Mouse (Mus musculus) gastrocnemius, postnatal 4 days (tissue): ENCODE data around the gene Olfr1079. TPM values are rescaled to one million over a fixed set of nuclear protein-coding genes. Genes with fewer than 3 reads are reported as not detected.
"Not testable (repeated sequence)": the region's sequence is repeated elsewhere in the genome, so short reads cannot be mapped to it uniquely, and the experiment has no call there.

Source experiments
- DNase-seq, 2 experiments: peaks; one replicate each; pipeline ENCODE4 v3.0.0; 2021 to 2022; ENCODE audit warnings: low spot score in 2 of 2, mixed read lengths in 2 of 2
- long read RNA-seq, 2 experiments: library from polyadenylated mRNA; stranded (forward); transcript quantifications; one replicate each; pipeline ENCODE4 v2.0.0; 2021
- total RNA-seq, 2 experiments: library from RNA; stranded (reverse); gene quantifications; 2 replicates each; pipeline ENCODE4 v1.2.3; 2021

The Olfr1079 gene
- not detected for total RNA-seq
- long read RNA-seq, experiment 1, result 0 reads
- long read RNA-seq, experiment 2, result 0 reads

DNA sequence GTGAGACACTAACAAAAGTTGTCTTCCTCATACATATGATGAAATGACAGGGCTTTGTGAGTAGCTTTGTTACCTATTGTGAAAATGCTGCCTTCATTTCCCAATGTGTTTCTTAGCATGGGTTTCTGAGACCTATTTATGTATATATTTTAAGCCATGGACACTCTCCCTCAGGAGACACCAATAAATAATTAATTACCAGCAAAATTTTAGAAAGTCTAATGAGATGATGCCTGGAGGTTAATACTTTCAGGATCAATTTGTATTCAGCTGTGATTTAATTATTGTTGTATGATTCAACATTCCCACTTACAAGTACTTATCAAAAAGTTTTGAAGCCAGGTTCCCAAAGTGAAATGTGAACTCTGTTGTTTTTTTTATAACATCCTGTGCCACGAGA, at the start of gene Olfr1079:
Gene Olfr1079, minus strand, starts transcription at position 101 of the 400 bp plus-strand sequence.
- DNase-seq, result no peak

DNA sequence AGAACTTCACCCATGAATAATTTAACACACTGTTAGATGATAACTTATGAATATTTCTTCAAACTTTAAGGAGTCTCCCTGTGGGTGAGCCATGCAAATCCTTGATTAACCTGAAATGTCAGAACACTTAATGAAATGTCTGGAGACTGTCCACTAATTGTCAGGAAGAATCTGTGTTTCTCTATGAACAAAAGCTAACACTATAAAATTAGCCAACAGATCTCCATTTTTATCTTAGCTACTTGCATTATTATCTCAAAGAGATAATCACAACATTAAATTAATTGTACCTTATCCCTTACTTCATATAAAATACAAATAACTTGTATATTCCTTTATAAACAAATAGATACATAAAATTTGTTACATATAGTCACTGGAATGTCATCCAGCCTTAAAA, 15.9 kb upstream of the Olfr1079 start, which contains the start of gene Olfr1080:
Gene Olfr1080, minus strand, starts transcription at position 101 of the 400 bp plus-strand sequence.
- not testable (repeated sequence) for DNase-seq

DNA sequence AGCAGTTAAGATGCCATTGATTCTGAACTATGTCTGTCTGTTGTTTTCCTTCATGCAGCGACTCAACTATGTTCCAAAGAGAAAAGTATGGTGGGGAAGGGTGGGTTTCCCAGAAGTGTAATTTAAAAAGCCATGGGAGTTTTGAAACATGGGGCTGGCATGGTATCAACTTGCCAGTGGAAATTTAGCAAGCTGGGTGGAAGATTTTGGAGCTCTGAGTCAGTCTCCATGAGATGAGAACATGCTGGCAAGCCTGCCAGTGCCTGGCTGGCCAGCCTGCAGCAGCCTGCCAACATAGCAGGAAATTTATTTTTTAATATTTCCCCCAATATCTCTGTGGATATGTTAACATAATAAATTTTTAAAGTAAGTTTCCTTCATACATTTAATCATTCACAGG, 11.3 kb downstream of the Olfr1079 start:
- DNase-seq, result no peak

DNA sequence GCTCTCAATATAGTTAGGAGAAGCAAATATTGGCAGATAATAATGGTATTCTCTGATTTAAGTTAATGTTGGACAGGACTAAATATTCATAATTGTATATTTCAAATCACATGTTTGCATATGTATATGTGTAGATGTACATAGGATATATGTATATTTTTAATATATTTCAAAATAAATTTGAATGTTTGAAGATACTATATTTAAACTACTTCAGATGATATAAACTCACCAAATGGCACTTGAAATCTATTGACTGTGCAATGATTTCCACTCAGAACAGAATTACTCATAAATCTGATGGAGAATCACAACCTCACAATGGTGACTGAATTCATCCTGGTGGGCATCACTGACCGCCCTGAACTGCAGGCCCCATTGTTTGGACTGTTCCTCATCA, 34.1 kb downstream of the Olfr1079 start, which contains the start of gene Olfr1076:
Gene Olfr1076, plus strand, starts transcription at position 301 of the 400 bp plus-strand sequence.
- DNase-seq, result no peak

DNA sequence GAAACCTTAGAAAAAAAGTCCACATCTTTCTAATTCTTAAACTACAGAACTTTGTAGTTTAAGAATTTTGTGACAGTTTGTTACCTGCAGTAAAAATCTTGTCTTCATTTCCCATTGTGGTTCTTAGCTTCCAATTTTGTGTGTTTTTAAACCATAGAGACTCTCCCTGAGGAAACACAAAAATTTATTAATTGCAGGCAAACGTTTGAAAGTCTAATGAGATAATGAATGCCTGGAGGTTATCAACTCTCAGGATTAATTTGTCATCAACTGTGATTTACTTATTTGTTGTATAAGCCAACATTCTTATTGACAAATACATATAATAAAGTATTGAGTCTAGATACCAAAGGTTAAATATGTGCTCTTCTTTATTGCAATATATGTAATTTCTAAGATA, 55.0 kb downstream of the Olfr1079 start, which contains the start of gene Olfr228:
Gene Olfr228, minus strand, starts transcription at position 101 of the 400 bp plus-strand sequence.
- no peak for DNase-seq

Other genes with a start within 250 kb of the Olfr1079 start
- not detected for gene Olfr1053, start 227.2 kb downstream of the Olfr1079 start, total RNA-seq
- not detected for gene Olfr1054, start 207.0 kb downstream of the Olfr1079 start, total RNA-seq
- gene Olfr1055, start 192.2 kb downstream of the Olfr1079 start, total RNA-seq, result not detected
- not detected for gene Olfr1056, start 180.0 kb downstream of the Olfr1079 start, total RNA-seq
- not detected for gene Olfr1057, start 164.1 kb downstream of the Olfr1079 start, total RNA-seq
- gene Olfr1058, start 153.9 kb downstream of the Olfr1079 start, total RNA-seq, result not detected
- not detected for gene Olfr1061, start 128.4 kb downstream of the Olfr1079 start, total RNA-seq
- not detected for gene Olfr1062, start 115.7 kb downstream of the Olfr1079 start, total RNA-seq
- not detected for gene Olfr1065, start 91.9 kb downstream of the Olfr1079 start, total RNA-seq
- not detected for gene Olfr1066, start 86.2 kb downstream of the Olfr1079 start, total RNA-seq
- not detected for gene Olfr228, start 55.1 kb downstream of the Olfr1079 start, total RNA-seq
- gene Olfr1076, start 34.0 kb downstream of the Olfr1079 start, total RNA-seq, result not detected
- gene Olfr1080, start 15.8 kb upstream of the Olfr1079 start, total RNA-seq, result not detected
- gene Olfr1082, start 56.5 kb upstream of the Olfr1079 start, total RNA-seq, result not detected
- gene Olfr1084, start 97.2 kb upstream of the Olfr1079 start, total RNA-seq, result not detected
- gene Olfr1085, start 119.5 kb upstream of the Olfr1079 start, total RNA-seq, result not detected
- not detected for gene Olfr1086, start 137.6 kb upstream of the Olfr1079 start, total RNA-seq
- gene Olfr1087, start 155.9 kb upstream of the Olfr1079 start, total RNA-seq, result not detected
- gene Olfr1089, start 191.2 kb upstream of the Olfr1079 start, total RNA-seq, result not detected
- not detected for gene Olfr1090, start 216.5 kb upstream of the Olfr1079 start, total RNA-seq
- gene Olfr1093, start 240.0 kb upstream of the Olfr1079 start, total RNA-seq, result not detected